Mouse (Mus musculus) inflammation-experienced regulatory T-cells, adult 6 months (primary cell): ENCODE results near the gene Hilpda. TPM values are rescaled to one million over a fixed set of nuclear protein-coding genes. Genes with fewer than 3 reads are reported as not detected.

ENCODE experiments used
- ATAC-seq: one replicate; pipeline ENCODE4 v1.8.0; 2017
- polyA plus RNA-seq, 3 experiments: library from polyadenylated mRNA; unstranded; fragments of 100-300 nt; shearing (Covaris generic); gene quantifications; one replicate each; pipeline ENCODE4 v1.2.1; 2017

The Hilpda gene
- 10 to 100 TPM; 19.9 to 29.7 (median 25.6) TPM for polyA plus RNA-seq

DNA sequence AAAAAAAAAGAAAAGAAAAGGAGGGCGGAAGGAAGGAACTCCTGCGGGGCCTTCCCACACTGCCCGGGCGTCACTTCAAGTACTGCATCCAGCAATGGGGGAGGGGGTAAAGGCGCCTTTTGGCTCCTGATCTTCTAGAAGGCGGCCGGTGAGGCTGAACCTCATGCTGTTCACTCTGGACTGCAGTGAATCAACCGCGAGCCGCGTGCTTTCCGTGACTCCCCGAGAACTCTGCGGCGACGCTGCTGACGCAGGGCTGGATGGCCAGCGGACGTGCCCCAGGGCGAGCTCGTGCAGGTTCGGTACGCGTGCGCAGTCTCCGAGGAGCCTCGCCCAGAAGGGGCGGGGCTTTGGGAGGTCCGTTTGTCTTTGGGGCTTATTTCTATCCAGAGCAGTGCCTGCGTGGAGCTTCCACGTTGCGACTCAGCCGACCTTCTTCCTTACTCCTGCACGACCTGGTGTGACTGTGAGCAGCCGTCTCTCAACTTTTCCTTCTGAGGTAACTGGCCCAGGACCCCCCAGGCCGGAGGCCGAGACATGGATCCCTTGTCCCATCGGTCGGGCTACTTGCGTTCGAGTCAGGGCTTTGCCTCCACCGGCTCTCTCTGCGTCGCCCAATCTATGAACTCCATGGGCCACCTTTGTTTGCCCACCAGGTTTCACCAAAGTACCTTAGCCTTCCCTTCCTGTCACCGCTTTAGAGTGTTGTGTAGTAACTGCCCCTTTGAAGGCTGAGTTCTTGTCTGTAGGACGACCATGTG is at the start of gene Hilpda:
Hilpda (plus strand) TSS at position 177 of the 761 bp plus-strand sequence.
- ATAC-seq = peak; percentile 91

DNA sequence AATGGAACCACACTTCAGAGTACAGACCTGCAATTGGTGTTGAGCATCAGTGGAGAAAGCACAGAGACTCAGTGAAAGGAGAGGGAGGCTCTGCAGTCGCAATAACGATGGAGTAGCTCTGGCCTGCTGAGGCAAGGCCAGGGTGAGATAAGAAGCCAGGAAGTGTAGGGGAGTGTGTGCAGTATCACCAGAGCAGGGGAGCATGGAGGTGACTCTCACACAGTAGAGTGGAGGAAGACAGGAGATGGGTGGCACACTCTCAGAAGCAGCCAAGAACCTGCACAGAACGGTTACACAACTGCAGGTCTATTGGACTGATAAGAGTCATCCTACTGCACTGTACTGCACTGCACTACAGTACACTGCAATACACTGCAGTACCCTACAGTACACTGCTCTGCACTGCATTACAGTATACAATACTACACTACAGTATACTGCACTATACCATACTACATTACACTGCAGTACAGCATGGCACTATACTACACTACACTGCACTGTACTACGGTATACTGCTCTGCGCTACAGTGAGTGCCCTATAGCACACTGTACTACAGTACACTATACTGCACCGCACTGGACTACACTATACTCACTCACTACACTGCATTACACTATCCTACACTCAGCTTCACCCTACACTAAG is 42.9 kb upstream of the Hilpda start:
- ATAC-seq = no peak

DNA sequence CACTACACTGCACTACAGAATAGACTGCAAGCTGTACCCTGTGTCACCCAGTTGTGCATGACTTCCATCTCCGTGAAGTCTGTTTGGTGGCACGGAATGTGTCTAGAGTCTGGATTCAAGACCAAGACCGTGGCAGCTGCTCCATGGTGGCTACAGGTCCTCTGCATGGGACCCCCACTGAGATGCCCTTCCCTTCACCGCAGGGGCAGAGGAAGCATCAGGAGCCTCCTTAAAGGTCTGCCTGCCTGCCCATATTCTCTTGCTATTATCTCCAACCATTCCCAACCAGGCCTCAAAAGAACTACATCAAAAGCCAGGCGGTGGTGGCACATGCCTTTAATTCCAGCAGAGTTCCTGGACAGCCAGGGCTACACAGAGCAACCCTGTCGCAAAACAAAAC is 41.9 kb upstream of the Hilpda start:
- ATAC-seq = no peak

DNA sequence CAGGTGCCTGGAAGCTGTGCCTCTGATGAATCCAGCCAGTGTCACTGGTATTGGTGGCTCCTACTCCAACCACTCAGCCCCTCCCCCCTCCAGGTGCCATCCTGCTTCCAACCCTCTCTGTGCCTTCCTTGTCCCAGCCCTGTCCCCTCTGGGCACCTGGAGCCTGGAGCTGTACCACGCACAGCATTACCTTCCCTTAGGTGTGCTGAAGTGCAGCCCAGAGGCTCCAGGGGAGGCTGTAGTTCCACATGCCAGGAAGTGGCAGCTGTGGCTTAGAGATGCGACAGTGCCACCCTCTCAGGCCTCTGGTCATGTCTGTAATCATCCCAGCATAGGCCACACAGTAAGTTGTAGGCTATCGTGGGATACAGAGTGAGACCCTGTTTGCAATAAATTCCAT is 40.5 kb upstream of the Hilpda start:
- ATAC-seq = peak; percentile 58

DNA sequence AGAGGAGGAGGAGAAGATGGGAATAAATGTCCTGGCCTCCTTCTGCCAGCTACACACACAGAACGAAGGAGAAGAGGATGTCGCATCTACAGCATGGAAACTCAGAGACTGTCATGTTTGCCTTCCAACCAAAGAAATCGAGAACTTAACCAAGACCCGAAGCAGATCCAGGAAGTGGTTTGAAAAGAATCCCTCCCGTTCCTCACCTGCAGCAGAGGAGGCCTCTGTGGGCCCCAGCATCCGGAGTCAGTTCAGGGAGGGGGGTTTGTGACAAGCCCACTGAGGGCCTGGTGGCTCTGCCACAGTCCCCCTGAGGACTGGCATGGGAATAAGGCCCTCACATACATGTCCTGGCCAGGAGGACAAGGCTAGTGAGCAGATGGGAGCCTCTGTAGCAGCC is 40.0 kb upstream of the Hilpda start:
- peak; percentile 87 for ATAC-seq

DNA sequence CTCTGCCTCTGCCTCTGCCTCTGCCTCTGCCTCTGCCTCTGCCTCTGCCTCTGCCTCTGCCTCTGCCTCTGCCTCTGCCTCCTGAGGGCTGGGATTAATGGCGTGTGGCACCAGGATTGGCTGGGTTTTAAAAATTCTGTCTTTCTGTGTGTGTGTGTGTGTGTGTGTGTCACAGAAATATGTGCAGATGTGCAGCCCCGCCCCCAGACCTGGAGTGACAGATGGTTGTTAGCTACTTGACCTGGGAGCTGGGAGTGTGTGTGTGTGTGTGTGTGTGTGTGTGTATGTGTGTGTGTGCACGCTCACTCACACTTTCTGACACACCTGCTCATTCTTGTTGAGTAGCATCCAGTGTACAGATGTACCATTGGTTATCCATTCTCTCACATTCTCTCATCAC is 38.6 kb upstream of the Hilpda start:
- no peak for ATAC-seq

DNA sequence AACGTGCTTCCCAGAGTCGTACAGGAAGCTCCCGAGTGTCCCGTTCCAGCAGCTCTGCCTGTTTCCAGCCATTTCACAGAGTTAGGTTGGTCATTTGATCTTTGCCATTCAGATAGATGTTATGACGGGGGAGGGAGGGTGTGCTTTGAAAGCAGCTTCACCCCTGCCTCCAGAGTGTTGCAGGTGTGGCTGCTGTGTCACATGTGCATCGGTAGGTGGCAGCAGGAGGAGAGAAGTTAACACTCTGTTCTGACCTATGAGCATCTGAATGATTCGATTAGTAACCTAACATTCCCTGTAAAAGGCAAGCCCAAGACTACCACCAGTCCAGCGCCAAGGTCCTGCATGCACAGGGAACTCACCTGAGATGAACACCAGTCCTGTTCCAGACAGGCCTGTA is 38.0 kb upstream of the Hilpda start:
- peak; percentile 53 for ATAC-seq

DNA sequence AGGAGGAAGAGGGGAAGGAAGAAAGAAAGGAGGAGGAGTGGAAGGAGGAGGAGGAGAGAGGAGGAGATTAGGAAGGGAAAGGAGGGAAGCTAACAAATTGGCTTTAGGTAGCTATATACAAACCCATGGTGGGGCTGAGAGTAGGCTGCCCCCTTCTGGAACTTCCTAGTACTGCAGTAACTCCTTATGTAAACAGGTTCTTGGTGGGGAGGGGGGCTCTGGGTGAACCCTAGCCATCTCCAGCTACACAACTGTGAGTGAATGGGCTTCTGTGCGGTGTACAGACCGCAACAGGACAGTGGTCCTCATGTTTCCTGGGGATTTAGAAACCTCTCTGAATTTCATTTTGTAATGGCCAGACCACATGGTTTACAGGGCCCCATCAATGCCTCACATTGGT is 31.5 kb upstream of the Hilpda start:
- ATAC-seq = peak; percentile 81

DNA sequence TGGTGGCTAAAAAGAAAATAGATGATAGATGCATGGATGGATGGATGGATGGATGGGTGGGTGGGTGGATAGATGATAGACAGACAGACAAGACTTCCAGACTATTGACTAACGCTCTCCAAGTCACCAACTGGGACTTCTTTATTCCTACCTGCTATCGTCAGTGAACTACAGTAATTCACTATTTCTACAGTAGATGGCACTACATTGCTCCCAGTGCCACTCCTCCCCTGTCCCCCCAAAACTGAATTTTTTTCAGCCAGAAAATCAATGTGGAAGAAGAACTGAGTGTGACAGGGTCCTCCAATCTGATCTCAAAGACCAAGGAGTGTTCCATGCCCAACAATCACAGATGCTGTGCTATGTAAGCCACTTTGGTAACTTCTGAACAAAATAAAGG is 30.6 kb upstream of the Hilpda start:
- peak; percentile 33 for ATAC-seq

DNA sequence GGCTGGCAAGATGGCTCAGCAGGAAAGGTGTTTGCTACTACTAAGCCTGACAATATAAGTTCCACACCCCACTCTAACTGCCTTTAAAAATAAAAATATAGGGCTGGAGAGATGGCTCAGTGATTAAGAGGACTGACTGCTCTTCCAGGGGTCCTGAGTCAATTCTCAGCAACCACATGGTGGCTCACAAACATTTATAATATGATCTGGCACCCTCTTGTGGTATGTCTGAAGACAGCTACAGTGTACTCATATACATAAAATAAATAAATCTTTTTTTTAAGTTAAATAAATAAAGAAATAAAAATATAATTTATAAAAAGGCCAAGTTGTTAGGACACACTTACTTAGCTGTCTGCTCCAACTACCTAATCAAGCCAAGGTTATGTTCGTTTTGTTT is 30.0 kb upstream of the Hilpda start:
- no peak for ATAC-seq

DNA sequence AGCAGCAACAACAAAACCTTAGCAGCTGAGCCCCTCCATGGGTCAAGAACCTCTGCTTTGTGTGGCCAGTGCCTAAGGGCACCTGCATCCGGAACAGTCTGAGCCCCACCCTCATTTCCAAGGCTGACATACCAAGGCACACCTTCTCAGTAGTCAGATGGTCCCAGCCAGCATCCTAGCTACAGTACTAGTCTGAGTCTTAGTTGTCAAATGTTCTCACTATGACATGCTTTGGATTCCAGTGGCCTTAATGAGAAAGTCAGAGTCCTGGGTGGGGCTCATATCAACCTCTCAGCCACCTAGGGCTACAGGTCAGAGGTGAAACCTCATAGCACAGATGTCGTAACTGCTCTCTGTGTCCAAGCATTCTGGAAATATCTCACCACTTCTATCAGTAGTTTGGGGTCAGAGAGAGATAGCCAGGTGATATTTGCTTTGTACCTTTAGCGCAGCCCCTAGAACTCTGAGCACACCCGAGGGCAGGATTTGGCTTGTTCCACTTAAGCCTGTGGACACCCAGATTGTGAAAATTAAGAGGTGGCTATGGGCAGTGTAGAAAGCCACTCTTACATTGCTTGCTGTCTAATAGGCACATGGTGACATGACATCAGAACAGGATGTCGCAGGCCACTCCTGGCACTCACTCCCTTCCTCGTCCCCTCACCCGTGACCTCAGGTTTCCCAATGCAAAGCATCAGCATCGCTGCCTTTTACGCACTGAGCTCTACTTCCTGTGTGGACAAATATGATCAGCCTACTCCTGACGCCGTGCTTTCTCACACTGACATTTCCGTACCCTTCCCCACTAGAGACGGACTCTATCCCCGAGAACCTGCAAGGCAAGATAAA is 26.8 kb upstream of the Hilpda start:
- ATAC-seq = peak; percentile 39

DNA sequence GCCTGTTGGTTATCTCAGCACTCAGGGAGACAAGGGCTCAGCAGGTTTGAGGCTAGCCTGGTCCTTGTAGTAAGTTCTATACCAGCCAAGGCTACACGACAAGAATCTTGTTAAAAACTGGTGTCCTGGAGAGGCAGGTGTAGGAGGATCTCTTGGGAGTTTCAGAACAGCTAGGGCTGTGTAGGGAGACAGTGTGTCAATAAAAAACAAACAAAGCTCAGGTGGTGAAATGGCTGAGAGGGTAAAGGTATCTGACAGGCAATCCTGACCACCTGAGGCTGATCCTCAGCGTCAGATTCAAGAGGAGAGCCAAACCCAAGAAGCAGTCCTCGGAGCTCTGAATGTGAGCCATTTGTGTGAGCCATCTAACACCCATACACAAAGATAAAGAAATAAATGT is 26.1 kb upstream of the Hilpda start:
- ATAC-seq = no peak

DNA sequence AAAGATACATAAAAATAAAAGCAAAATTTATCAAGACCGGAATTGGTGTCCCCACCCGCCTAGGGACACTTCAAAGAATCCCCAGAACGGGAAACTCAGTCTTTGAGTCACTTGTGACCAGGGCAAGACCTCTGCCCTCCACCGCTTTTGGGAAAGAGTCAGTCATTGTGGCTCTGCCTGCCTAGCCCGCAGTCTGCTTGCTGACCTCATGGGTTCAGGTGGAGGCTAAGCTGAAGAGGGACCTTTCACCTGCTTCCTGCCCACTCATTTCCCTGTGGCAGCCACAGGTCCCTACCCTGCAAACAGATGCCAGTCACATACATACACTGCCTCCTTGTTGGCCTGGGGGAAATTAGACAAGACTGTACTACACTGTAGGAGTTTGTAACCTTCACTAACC is 25.7 kb upstream of the Hilpda start:
- no peak for ATAC-seq

DNA sequence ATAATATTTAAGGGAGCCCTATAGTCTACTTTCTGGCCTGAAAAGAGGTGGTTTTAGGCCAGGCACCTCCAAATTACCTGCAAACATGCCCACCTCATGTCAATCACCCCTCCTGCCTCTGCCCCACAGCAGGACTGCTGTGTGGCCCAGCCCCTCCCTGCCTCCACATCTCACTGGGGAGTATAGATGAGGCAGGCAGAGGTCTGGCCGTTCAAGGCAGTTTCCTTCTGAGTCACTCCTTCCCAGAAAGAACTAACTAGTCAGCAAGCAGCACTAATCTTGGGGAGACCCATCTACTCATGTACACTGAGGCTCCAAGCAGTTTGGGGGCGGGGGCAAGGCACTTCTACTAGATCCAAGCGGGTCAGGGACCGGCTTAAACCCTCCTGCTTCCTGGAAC is 25.2 kb upstream of the Hilpda start:
- ATAC-seq = no peak

DNA sequence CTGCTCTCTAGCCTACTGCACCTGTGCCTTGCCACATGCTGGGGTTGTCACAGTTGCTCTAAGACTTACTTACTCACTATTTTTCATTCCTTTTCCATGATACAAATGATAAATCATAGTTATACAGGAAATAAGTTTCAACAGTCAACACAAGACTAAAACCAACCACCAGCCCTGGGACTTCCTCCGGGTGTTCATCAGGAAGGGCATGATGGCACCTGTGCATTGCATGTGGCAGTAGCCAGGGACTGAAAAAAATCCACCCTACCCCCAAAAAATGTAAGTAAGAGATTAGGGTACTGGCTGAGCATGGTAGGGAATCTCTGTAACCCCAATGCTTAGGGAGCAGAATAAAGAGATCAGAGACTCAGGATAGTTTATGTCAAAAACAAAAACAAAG is 12.9 kb upstream of the Hilpda start:
- ATAC-seq = no peak

DNA sequence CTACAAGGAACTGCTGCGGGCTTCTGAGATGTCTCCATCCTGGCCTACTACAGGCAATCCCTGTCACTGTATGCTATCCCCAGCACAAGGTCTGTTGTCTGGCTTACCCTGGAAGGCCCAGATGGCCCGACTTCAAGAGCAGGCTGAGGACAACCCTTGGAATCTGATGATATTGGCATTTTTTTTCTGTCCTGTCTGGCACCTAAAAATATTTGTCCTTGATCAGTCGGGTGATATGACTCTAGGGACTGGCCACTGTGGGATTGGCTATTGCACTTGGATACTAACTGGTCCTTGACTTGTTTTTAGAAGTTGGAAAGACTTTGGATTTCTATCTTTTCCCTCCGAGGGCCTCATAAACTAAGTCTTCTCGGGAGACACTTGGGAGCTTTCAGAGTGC is 10.5 kb upstream of the Hilpda start:
- ATAC-seq = no peak

DNA sequence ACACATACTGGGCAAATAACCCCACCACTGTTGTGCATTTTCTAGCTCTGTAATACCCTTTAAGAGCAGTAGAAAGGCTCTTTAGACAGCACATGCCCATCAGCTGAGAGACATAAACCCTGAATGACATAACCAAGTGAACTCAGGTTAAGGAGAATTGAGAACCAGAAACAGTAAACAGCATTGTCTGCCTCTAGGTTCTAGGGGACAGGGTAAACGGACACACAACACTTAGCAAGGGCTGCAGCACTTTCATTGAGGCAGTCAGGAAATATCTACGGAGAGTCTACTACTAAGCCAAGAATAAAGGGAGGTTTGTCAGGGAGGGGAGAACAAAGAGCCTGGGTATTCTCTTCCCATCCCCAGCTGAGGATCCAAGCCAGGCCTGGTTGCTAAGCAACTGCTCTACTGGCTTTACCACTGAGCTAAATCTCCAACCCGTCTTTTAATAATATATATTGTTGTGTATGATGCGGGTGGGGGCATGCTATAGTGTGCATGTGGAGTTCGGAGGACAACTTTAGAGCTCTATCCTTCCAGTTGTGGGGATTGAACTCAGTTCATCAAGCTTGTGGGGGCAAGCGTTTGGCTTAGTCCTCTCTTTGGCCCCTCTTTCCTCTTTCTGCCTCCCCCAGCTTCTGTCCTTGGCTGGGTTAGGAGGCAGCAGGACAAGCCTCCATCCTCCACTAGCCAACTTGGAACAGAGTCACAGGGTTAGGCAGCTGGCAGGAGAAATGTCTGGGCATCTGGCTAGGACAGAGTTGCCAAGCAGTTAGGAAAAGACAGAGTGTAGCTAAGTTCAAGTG is 8.4 kb upstream of the Hilpda start:
- ATAC-seq = no peak

DNA sequence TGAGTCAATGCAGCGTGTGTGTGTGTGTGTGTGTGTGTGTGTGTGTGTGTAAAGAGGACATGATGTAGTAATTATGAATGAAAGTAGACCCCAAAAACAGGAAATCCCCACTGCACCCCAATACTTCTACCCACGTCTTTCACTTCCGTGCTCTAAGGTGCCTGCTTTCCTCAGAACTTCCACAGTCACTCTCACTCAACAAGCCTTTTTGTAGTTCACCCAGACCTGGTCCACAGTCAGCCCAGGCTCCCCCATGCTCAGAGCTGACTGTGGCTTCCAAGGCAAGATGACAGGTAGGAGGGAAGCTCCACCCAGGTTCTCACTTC is 7.9 kb upstream of the Hilpda start:
- peak; percentile 79 for ATAC-seq

DNA sequence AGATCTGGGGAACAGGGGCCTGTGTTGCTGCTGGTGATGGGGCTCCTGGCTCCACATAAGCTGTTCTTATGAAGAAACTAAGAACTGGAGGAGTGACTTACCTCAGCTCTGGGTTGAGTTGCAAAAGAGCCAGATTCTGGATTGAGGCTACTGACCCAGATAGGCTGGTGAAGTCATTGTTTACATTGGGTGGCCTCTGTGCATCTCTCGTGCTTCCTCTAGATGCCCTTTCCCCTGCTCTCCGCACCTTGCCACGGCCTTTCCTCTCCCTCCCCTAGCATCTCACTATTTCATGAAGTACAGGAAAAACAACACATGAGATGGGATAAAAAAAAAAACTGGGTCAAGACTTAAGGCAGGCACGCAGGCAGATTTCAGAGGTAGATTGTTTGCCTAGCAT is 5.4 kb upstream of the Hilpda start:
- no peak for ATAC-seq

DNA sequence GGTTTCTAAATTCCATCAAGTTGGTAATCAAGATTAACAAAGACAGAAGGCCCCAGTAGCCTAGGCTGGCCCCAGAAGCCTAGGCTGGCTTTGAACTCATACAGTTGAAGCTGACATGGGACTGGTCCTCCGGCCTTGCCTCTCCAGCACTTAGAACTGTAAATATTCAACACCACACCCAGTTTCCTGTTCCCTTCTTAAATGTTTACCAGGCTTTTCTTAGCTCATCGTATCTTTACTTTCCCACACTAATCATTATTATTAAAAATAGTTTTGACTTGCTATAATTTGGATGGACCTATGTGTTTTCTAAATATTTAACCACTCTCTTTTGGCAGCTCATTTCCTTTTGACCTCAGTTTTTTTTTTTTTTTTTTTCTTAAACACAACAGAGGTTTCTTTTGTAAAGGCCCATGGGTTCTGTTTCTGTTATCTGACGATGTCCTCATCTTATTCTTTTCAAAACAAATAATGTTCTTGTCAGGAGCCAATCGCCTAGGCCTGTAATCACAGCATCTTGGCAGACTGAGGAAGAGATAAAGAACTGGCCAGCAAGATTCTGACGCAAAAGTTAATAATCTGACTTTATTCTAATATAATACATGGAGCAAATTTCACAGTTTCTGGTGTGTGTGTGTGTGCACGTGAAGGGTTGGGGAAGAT is 3.2 kb upstream of the Hilpda start:
- no peak for ATAC-seq

DNA sequence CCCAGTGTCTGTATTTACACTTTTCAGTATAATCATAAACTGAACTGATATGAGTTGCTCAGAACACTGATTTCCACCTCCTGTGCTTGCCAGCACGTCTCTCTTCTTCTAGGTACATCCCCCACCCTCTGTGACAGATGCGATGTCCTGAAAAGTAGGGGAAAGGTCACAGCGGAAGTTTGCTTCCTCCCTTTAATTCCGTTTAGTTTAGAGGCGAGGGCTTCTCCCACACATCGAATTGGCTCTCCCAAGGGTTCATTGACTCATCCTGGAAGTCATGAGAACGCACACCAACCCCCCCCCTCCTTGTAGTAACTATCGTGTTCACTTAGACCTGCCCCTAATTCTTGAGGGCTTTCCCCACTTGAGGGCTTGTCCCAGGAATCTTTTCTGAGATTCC is 1.3 kb upstream of the Hilpda start:
- peak; percentile 58 for ATAC-seq

DNA sequence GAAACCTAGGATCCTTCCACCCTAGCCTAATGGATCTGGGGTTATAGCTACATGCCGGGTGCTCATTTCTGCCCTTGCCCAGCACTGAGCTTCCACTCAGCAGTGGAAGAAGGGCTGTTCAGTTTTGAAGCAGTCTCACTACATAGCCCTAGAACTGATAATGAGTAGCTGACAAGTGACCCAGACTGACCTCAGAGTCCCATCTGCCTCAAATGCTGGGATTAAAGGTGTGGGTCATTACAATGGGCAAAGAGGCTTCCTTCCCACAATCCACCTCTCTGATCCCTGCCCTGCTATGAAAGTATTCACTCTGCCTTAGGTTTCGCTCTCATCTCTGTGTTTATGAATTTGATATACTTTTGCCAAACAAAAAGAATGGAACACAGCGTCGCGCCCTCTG is 4.5 kb downstream of the Hilpda start:
- no peak for ATAC-seq
